Mouse (Mus musculus): ENCODE measurements at regions not wholly inside any gene's neighbourhood (a gene's known extent, or its start where the extent isn't known, plus 50 kb on each side); places are given as distances from the start of the nearest gene placed in this dataset.
A peak's percentile ranks its signal among the peaks of the same experiment; 100 is the strongest.

GRCm38 (mm10) chr3:144019293-144019692 lies 185.7 kb downstream of the Lmo4 start:
- Histone ChIP-seq H3K36me3 (ENCODE audit: control insufficient read depth, insufficient read depth) (no peaks in the 10 kb centered on the region), H3K9me3 (ENCODE audit: control insufficient read depth, low read length) (no peaks in the 10 kb centered on the region), H3K4me3 (replicated peaks; ENCODE audit: low read length) (no peak overlapping the region), H3K27me3 (replicated peaks; ENCODE audit: control insufficient read depth, insufficient read depth, low read length) (no peaks in the 10 kb centered on the region), H3K4me1 (replicated peaks; ENCODE audit: control insufficient read depth, insufficient read depth, low read length) (no peaks in the 10 kb centered on the region), H3K9ac (replicated peaks; ENCODE audit: low read depth, low read length) (no peak overlapping the region), H3K27ac (ENCODE audit: low read length) (no peak overlapping the region), H3K4me2 (ENCODE audit: low read length) (no peak overlapping the region)
- no peak for ATAC-seq
- 95% methylated on average over 2 of the region's 2 CpGs for WGBS

GRCm38 (mm10) chr3:144018559-144018958 lies 186.5 kb downstream of the Lmo4 start:
- Histone ChIP-seq H3K36me3 (ENCODE audit: control insufficient read depth, insufficient read depth) (no peaks in the 10 kb centered on the region), H3K9ac (replicated peaks; ENCODE audit: low read depth, low read length) (no peak overlapping the region), H3K9me3 (ENCODE audit: control insufficient read depth, low read length) (no peaks in the 10 kb centered on the region), H3K4me2 (ENCODE audit: low read length) (no peak overlapping the region), H3K27ac (ENCODE audit: low read length) (no peak overlapping the region), H3K27me3 (replicated peaks; ENCODE audit: control insufficient read depth, insufficient read depth, low read length) (no peaks in the 10 kb centered on the region), H3K4me1 (replicated peaks; ENCODE audit: control insufficient read depth, insufficient read depth, low read length) (no peaks in the 10 kb centered on the region), H3K4me3 (replicated peaks; ENCODE audit: low read length) (no peak overlapping the region)
- 81% methylated on average over 4 of the region's 4 CpGs for WGBS
- no peak for ATAC-seq

- Histone ChIP-seq H3K36me3 (ENCODE audit: control insufficient read depth, insufficient read depth) (no peaks in the 10 kb centered on the region), H3K4me1 (replicated peaks; ENCODE audit: control insufficient read depth, insufficient read depth, low read length) (peaks cover 10% of the 10 kb centered on the region), H3K4me2 (ENCODE audit: low read length) (no peak overlapping the region), H3K9ac (replicated peaks; ENCODE audit: low read depth, low read length) (no peak overlapping the region), H3K27ac (ENCODE audit: low read length) (no peak overlapping the region), H3K4me3 (replicated peaks; ENCODE audit: low read length) (no peak overlapping the region), H3K27me3 (replicated peaks; ENCODE audit: control insufficient read depth, insufficient read depth, low read length) (no peaks in the 10 kb centered on the region), H3K9me3 (ENCODE audit: control insufficient read depth, low read length) (no peaks in the 10 kb centered on the region)
- ATAC-seq = no peak
- 95% methylated on average over 3 of the region's 3 CpGs for WGBS
Measured at GRCm38 (mm10) chr3:144015236-144015635, 189.8 kb downstream of the Lmo4 start.

GRCm38 (mm10) chr3:144013481-144014125 lies 191.4 kb downstream of the Lmo4 start:
- no peaks in the 10 kb centered on the region for H3K9me3 ChIP-seq (ENCODE audit: control insufficient read depth, low read length)
- no peak overlapping the region for H3K27ac ChIP-seq (ENCODE audit: low read length)
- no peaks in the 10 kb centered on the region for H3K27me3 ChIP-seq (replicated peaks; ENCODE audit: control insufficient read depth, insufficient read depth, low read length)
- 21% methylated on average over 8 of the region's 8 CpGs for WGBS
- no peak for ATAC-seq
- no peak overlapping the region for H3K9ac ChIP-seq (replicated peaks; ENCODE audit: low read depth, low read length)
- no peaks in the 10 kb centered on the region for H3K36me3 ChIP-seq (ENCODE audit: control insufficient read depth, insufficient read depth)
- no peak overlapping the region for H3K4me2 ChIP-seq (ENCODE audit: low read length)
- H3K4me3 ChIP-seq (replicated peaks; ENCODE audit: low read length) = no peak overlapping the region
- H3K4me1 ChIP-seq (replicated peaks; ENCODE audit: control insufficient read depth, insufficient read depth, low read length) = peaks cover 10% of the 10 kb centered on the region

- Histone ChIP-seq H3K4me2 (ENCODE audit: low read length) (no peak overlapping the region), H3K9me3 (ENCODE audit: control insufficient read depth, low read length) (no peaks in the 10 kb centered on the region), H3K27ac (ENCODE audit: low read length) (no peak overlapping the region), H3K4me1 (replicated peaks; ENCODE audit: control insufficient read depth, insufficient read depth, low read length) (peaks cover 10% of the 10 kb centered on the region), H3K36me3 (ENCODE audit: control insufficient read depth, insufficient read depth) (no peaks in the 10 kb centered on the region), H3K4me3 (replicated peaks; ENCODE audit: low read length) (no peak overlapping the region), H3K9ac (replicated peaks; ENCODE audit: low read depth, low read length) (no peak overlapping the region), H3K27me3 (replicated peaks; ENCODE audit: control insufficient read depth, insufficient read depth, low read length) (no peaks in the 10 kb centered on the region)
- no peak for ATAC-seq
- 60% methylated on average over 6 of the region's 6 CpGs for WGBS
Measured at GRCm38 (mm10) chr3:144012820-144013219, 192.2 kb downstream of the Lmo4 start.

- no peak overlapping the region for H3K9ac ChIP-seq (replicated peaks; ENCODE audit: low read depth, low read length)
- H3K27ac ChIP-seq (ENCODE audit: low read length) = no peak overlapping the region
- 53% methylated on average over 3 of the region's 3 CpGs for WGBS
- no peaks in the 10 kb centered on the region for H3K27me3 ChIP-seq (replicated peaks; ENCODE audit: control insufficient read depth, insufficient read depth, low read length)
- no peak overlapping the region for H3K4me3 ChIP-seq (replicated peaks; ENCODE audit: low read length)
- no peak overlapping the region for H3K4me2 ChIP-seq (ENCODE audit: low read length)
- H3K4me1 ChIP-seq (replicated peaks; ENCODE audit: control insufficient read depth, insufficient read depth, low read length) = peaks cover 10% of the 10 kb centered on the region
- H3K36me3 ChIP-seq (ENCODE audit: control insufficient read depth, insufficient read depth) = no peaks in the 10 kb centered on the region
- no peak for ATAC-seq
- H3K9me3 ChIP-seq (ENCODE audit: control insufficient read depth, low read length) = no peaks in the 10 kb centered on the region
Measured at GRCm38 (mm10) chr3:144012173-144012572, 192.8 kb downstream of the Lmo4 start.

GRCm38 (mm10) chr3:144011456-144012025 lies 193.5 kb downstream of the Lmo4 start:
- no peak overlapping the region for H3K4me3 ChIP-seq (replicated peaks; ENCODE audit: low read length)
- no peak overlapping the region for H3K4me2 ChIP-seq (ENCODE audit: low read length)
- no peak overlapping the region for H3K9ac ChIP-seq (replicated peaks; ENCODE audit: low read depth, low read length)
- H3K4me1 ChIP-seq (replicated peaks; ENCODE audit: control insufficient read depth, insufficient read depth, low read length) = peaks cover 10% of the 10 kb centered on the region
- no peak overlapping the region for H3K27ac ChIP-seq (ENCODE audit: low read length)
- no peaks in the 10 kb centered on the region for H3K36me3 ChIP-seq (ENCODE audit: control insufficient read depth, insufficient read depth)
- no peaks in the 10 kb centered on the region for H3K27me3 ChIP-seq (replicated peaks; ENCODE audit: control insufficient read depth, insufficient read depth, low read length)
- ATAC-seq = peak; percentile 38
- 48% methylated on average over 12 of the region's 12 CpGs for WGBS
- H3K9me3 ChIP-seq (ENCODE audit: control insufficient read depth, low read length) = no peaks in the 10 kb centered on the region

GRCm38 (mm10) chr3:144010558-144010957 lies 194.5 kb downstream of the Lmo4 start:
- H3K4me1 ChIP-seq (replicated peaks; ENCODE audit: control insufficient read depth, insufficient read depth, low read length) = peaks cover 10% of the 10 kb centered on the region
- no peak overlapping the region; the same call in 1 of the 2 replicates for H3K4me2 ChIP-seq (ENCODE audit: low read length)
- peak; percentile 76 for ATAC-seq
- no peak overlapping the region for H3K4me3 ChIP-seq (replicated peaks; ENCODE audit: low read length)
- H3K27ac ChIP-seq (ENCODE audit: low read length) = no peak overlapping the region; the same call in 1 of the 2 replicates
- H3K27me3 ChIP-seq (replicated peaks; ENCODE audit: control insufficient read depth, insufficient read depth, low read length) = no peaks in the 10 kb centered on the region
- H3K9me3 ChIP-seq (ENCODE audit: control insufficient read depth, low read length) = no peaks in the 10 kb centered on the region
- H3K36me3 ChIP-seq (ENCODE audit: control insufficient read depth, insufficient read depth) = no peaks in the 10 kb centered on the region
- H3K9ac ChIP-seq (replicated peaks; ENCODE audit: low read depth, low read length) = 0 out of 2 replicates have a peak overlapping the region, but pooled peaks have one; percentile 17
- WGBS = 25% methylated on average over 6 of the region's 6 CpGs

GRCm38 (mm10) chr3:144007111-144007619 lies 197.9 kb downstream of the Lmo4 start:
- Histone ChIP-seq H3K9me3 (ENCODE audit: control insufficient read depth, low read length) (no peaks in the 10 kb centered on the region), H3K4me1 (replicated peaks; ENCODE audit: control insufficient read depth, insufficient read depth, low read length) (peaks cover 10% of the 10 kb centered on the region), H3K9ac (replicated peaks; ENCODE audit: low read depth, low read length) (no peak overlapping the region), H3K27ac (ENCODE audit: low read length) (no peak overlapping the region), H3K4me2 (ENCODE audit: low read length) (no peak overlapping the region), H3K27me3 (replicated peaks; ENCODE audit: control insufficient read depth, insufficient read depth, low read length) (no peaks in the 10 kb centered on the region), H3K4me3 (replicated peaks; ENCODE audit: low read length) (no peak overlapping the region), H3K36me3 (ENCODE audit: control insufficient read depth, insufficient read depth) (no peaks in the 10 kb centered on the region)
- ATAC-seq = no peak
- 39% methylated on average over 4 of the region's 4 CpGs for WGBS

Data from forebrain, embryonic 16.5 days (tissue).